Mouse (Mus musculus) 3T3-L1 (cell line): ENCODE measurements around the gene Myl4.

Experiments
- DNase-seq: peaks from one replicate; pipeline ENCODE4 v3.0.0-alpha.2; 2015; ENCODE audit warnings: low read depth, low spot score

The Myl4 gene

DNA sequence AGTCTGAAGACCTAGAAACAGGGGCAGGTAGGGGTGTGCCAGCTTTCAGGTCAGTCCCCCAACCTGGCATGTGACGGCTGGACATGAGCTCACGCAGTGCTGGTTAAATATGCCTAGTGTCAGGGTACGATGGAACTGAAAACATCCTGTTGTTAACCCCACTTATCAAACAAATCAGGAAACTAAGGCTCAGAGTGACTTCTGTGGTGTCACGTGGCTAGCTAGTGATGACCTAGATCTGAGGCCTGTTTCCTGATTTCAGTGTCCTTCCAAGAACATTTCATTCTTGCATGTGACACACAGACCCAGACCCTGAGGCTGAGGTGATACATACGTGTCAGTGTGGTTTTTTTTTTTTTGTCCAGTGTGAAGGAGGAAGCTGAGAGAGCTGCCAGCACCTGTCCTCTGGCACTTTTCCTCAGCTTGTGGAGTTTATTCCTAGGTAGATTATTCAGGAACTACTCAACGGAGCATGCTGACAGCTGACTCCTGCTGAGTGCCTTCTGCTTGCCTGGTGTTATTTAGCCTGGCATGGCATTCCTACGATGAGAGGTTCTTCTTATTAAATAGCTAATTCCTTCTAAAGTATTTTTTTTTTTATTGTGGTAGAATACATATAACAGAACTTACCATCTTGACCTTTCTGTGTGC, 79.8 kb downstream of the Myl4 start:
- no peak for DNase-seq

DNA sequence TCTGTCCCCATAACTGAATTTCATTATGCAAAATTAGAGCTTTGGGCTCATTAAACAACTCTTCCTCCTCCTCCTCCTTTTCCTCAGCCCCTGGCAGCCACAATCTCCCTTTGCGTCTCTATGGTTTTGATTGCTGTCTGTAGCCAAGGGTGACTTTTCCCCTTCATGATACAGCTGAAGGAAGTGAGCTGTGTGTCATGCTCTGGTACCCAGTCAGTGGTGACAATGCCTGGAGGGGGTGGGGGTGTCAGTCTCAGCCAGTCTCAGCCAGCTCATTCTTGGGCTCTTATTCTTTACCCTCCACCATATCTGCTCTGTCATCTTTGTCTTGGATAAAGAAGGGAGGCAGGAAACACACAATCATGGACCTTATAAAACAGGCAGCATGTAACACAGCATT, 80.8 kb downstream of the Myl4 start:
- peak; percentile 59 for DNase-seq

DNA sequence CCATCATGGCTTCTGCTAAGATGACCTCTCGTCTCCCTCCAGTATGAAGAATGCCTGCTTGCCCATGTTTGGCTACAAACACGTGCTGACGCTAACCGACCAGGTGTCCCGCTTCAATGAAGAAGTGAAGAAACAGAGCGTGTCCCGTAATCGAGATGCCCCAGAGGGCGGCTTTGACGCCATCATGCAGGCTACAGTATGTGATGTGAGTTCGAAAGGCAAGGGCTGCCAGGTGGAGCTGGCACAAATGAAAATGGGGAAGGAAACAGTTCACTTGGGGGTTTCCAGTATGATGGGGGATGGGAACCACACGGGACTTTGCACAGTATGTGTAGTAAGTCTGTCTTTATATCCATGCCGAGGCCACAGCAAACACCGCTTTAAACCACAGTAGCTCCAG, 86.5 kb downstream of the Myl4 start:
- DNase-seq = no peak

DNA sequence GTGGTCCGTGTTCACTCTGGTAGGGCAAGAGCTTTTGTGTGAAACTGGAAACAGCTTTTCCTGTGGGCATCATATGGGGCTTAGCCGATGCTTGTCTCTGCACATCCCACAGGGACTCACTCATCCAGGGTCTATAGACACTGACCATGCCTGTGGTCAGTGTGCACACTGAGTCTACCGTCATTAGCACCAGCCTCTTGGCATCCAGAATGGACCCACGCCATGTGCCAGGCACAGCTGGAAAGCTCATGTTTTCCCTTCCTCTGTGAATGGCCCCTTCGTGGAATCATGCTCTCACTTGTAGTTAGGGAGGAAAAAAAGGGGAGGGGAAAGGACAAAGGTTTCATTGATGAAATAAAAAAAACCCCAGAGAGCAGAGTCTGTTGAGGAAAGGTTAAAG, 87.5 kb downstream of the Myl4 start:
- DNase-seq = no peak

DNA sequence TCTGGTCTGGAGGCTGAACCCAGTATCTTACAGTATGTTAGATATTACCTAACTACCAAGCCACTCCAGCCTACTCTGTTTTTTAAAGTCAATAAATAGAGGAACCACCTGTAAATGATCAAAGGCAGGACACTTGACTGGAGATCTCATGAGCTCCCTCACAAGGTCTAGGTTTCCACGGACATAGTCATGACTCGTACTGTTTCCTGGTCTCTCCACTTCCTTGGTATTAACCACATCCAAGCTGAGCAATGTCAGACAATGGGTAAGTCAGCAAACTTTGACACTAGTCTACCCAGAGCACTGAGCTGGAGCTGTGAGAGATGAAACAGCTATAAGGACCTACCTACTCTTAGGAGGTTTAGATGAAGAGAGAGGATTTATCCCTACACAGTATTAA, 88.4 kb downstream of the Myl4 start:
- peak; percentile 60 for DNase-seq

DNA sequence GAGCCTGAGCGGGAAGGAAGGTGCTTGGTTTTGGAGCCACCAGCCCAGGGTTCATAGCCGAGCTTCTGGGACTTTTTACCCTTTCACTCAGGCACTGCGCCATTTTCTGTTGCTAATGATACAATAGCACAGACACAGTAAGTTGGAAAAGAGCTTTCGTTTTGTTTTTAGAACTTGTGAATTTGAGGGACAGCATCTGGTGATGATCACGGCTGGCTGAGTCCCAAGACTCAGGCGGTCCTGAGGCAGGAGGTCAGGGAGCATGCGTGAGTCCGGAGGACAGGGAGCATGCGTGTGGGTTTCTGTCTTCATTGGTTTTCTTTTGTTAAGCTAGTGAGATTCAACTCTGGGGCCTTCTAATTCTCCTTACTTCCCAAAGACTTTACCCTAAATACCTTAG, 89.2 kb downstream of the Myl4 start:
- DNase-seq = no peak

DNA sequence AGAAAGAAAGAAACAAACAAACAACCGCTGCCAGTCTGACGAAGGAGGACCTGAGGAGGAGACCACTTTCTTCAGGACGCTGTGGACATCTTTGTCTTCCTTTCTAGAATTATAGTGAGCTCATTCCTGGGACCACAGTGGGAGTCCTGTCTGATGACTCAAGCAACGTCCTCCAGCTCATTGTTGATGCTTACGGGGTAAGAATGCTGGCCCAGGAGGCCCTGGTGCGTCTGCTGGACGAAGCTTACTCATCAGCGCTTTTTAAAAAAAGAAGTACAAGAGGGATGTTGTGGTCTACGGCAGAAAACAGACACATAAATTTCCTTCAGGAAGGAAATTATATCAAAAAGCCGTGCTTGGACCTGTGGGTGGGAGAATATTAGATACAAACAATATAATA, 90.4 kb downstream of the Myl4 start:
- DNase-seq = peak; percentile 94

DNA sequence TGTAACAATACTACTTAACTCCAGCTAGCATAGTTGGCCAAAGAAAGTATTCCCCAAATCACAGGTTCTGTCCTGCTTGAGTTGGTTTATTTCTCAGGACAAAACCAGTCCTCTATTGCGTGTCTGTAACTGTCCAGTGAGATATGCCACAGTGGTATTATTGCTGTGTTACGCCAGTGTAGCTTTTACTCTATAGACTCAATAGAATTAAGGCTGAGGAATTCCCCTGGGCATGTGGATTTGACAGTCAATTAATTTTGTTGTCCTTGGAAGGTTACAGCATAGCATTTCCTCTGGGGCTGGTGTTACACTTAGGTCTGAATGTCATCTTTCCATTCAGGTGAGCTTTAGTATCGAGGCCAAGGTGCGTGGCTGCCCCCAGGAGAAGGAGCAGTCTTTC, 92.8 kb downstream of the Myl4 start:
- DNase-seq = no peak
